Mouse (Mus musculus): ENCODE data around the gene Ubr4.

Gene Ubr4

GRCm38 (mm10) chr4:139351931-139352711, at the start of gene Ubr4, which contains the start of the genes Mrto4 and Emc1:
Gene Ubr4, plus strand, starts transcription at chr4:139352609.
Gene Mrto4, minus strand, starts transcription at chr4:139352576.
Gene Emc1, plus strand, starts transcription at chr4:139352587.
- in situ Hi-C loops (cut with MboI; ENCODE audit: low sequenced_read_pairs): no loop called here

GRCm38 (mm10) chr4:139305521-139305920, 46.9 kb upstream of the Ubr4 start:
- in situ Hi-C loops (cut with MboI; ENCODE audit: low sequenced_read_pairs): no loop called here

GRCm38 (mm10) chr4:139307916-139308315, 44.5 kb upstream of the Ubr4 start:
- in situ Hi-C loops (cut with MboI; ENCODE audit: low sequenced_read_pairs): no loop called here

GRCm38 (mm10) chr4:139309651-139310050, 42.8 kb upstream of the Ubr4 start:
- in situ Hi-C loops (cut with MboI; ENCODE audit: low sequenced_read_pairs): no loop called here

- in situ Hi-C loops (cut with MboI; ENCODE audit: low sequenced_read_pairs): no loop called here
These were observed 42.1 kb upstream of the Ubr4 start, which contains the start of the genes Pqlc2 and Akr7a5 for GRCm38 (mm10) chr4:139310171-139310898. Gene Pqlc2, minus strand, starts transcription at chr4:139310708. Gene Akr7a5, plus strand, starts transcription at chr4:139310744.

- in situ Hi-C loops (cut with MboI; ENCODE audit: low sequenced_read_pairs): no loop called here
These were observed 41.3 kb upstream of the Ubr4 start for GRCm38 (mm10) chr4:139310899-139311701.

GRCm38 (mm10) chr4:139311707-139312106, 40.7 kb upstream of the Ubr4 start:
- in situ Hi-C loops (cut with MboI; ENCODE audit: low sequenced_read_pairs): no loop called here

GRCm38 (mm10) chr4:139312632-139313031, 39.8 kb upstream of the Ubr4 start:
- in situ Hi-C loops (cut with MboI; ENCODE audit: low sequenced_read_pairs): no loop called here

- in situ Hi-C loops (cut with MboI; ENCODE audit: low sequenced_read_pairs): no loop called here
These were observed 34.0 kb upstream of the Ubr4 start for GRCm38 (mm10) chr4:139318449-139318848.

- in situ Hi-C loops (cut with MboI; ENCODE audit: low sequenced_read_pairs): no loop called here
These were observed 32.7 kb upstream of the Ubr4 start for GRCm38 (mm10) chr4:139319740-139320139.

- in situ Hi-C loops (cut with MboI; ENCODE audit: low sequenced_read_pairs): no loop called here
These were observed 21.8 kb upstream of the Ubr4 start for GRCm38 (mm10) chr4:139330605-139331004.

- in situ Hi-C loops (cut with MboI; ENCODE audit: low sequenced_read_pairs): no loop called here
These were observed 17.6 kb upstream of the Ubr4 start for GRCm38 (mm10) chr4:139334631-139335295.

GRCm38 (mm10) chr4:139335507-139335906, 16.9 kb upstream of the Ubr4 start:
- in situ Hi-C loops (cut with MboI; ENCODE audit: low sequenced_read_pairs): no loop called here

- in situ Hi-C loops (cut with MboI; ENCODE audit: low sequenced_read_pairs): no loop called here
These were observed 15.5 kb upstream of the Ubr4 start for GRCm38 (mm10) chr4:139336822-139337483.

- in situ Hi-C loops (cut with MboI; ENCODE audit: low sequenced_read_pairs): no loop called here
These were observed 14.3 kb upstream of the Ubr4 start for GRCm38 (mm10) chr4:139338145-139338544.

GRCm38 (mm10) chr4:139340835-139341234, 11.6 kb upstream of the Ubr4 start:
- in situ Hi-C loops (cut with MboI; ENCODE audit: low sequenced_read_pairs): no loop called here

GRCm38 (mm10) chr4:139341556-139342233, 10.7 kb upstream of the Ubr4 start:
- in situ Hi-C loops (cut with MboI; ENCODE audit: low sequenced_read_pairs): no loop called here

- in situ Hi-C loops (cut with MboI; ENCODE audit: low sequenced_read_pairs): no loop called here
These were observed 8.7 kb upstream of the Ubr4 start for GRCm38 (mm10) chr4:139343718-139344117.

GRCm38 (mm10) chr4:139345416-139346019, 6.9 kb upstream of the Ubr4 start:
- in situ Hi-C loops (cut with MboI; ENCODE audit: low sequenced_read_pairs): no loop called here

Data from CH12F3 (cell line).